Mouse (Mus musculus): ENCODE data around the gene Aldh1b1. TPM values are rescaled to one million over a fixed set of nuclear protein-coding genes. Genes with fewer than 3 reads are reported as not detected.

Aldh1b1 gene
- polyA plus RNA-seq, 1 experiment from 2014 or later = 33.1 TPM

- no peak overlapping the region for H3K4me2 ChIP-seq
- 8% methylated on average over 10 of the region's 10 CpGs for WGBS (ENCODE audit: insufficient replicate concordance)
- ATAC-seq (replicated peaks; ENCODE audit: insufficient number of reproducible peaks, low FRiP score, low TSS enrichment) = no peak
- H3K9me3 ChIP-seq (replicated peaks; ENCODE audit: control insufficient read depth, low read length) = no peaks in the 10 kb centered on the region
- peaks cover 46% of the 10 kb centered on the region for H3K4me1 ChIP-seq (ENCODE audit: control insufficient read depth, insufficient read depth, low read length)
- H3K4me3 ChIP-seq (ENCODE audit: low read depth, low read length) = no peak overlapping the region
- no peaks in the 10 kb centered on the region for H3K36me3 ChIP-seq (ENCODE audit: control insufficient read depth, insufficient read depth, low read length)
- no peak overlapping the region; the same call in 1 of the 2 replicates for H3K9ac ChIP-seq (ENCODE audit: low read depth, low read length)
- H3K27me3 ChIP-seq (ENCODE audit: control insufficient read depth, insufficient read depth, low read length) = peaks cover 12% of the 10 kb centered on the region
- H3K27ac ChIP-seq (ENCODE audit: low read depth, low read length) = no peak overlapping the region; the same call in 1 of the 2 replicates
Measured at GRCm38 (mm10) chr4:45769791-45770637, 28.8 kb upstream of the Aldh1b1 start.

- H3K9ac ChIP-seq (ENCODE audit: low read depth, low read length) = no peak overlapping the region; the same call in 1 of the 2 replicates
- no peaks in the 10 kb centered on the region for H3K9me3 ChIP-seq (replicated peaks; ENCODE audit: control insufficient read depth, low read length)
- H3K4me1 ChIP-seq (ENCODE audit: control insufficient read depth, insufficient read depth, low read length) = peaks cover 40% of the 10 kb centered on the region
- WGBS (ENCODE audit: insufficient replicate concordance) = 16% methylated on average over 4 of the region's 4 CpGs
- H3K4me3 ChIP-seq (ENCODE audit: low read depth, low read length) = no peak overlapping the region
- H3K27ac ChIP-seq (ENCODE audit: low read depth, low read length) = no peak overlapping the region
- peaks cover 12% of the 10 kb centered on the region for H3K27me3 ChIP-seq (ENCODE audit: control insufficient read depth, insufficient read depth, low read length)
- no peak overlapping the region for H3K4me2 ChIP-seq
- no peak for ATAC-seq (replicated peaks; ENCODE audit: insufficient number of reproducible peaks, low FRiP score, low TSS enrichment)
- no peaks in the 10 kb centered on the region for H3K36me3 ChIP-seq (ENCODE audit: control insufficient read depth, insufficient read depth, low read length)
Measured at GRCm38 (mm10) chr4:45770638-45771033, 28.2 kb upstream of the Aldh1b1 start.

- 24% methylated on average over 8 of the region's 8 CpGs for WGBS (ENCODE audit: insufficient replicate concordance)
- Histone ChIP-seq H3K9me3 (replicated peaks; ENCODE audit: control insufficient read depth, low read length) (no peaks in the 10 kb centered on the region), H3K4me1 (ENCODE audit: control insufficient read depth, insufficient read depth, low read length) (peaks cover 40% of the 10 kb centered on the region), H3K4me2 (no peak overlapping the region), H3K4me3 (ENCODE audit: low read depth, low read length) (no peak overlapping the region), H3K36me3 (ENCODE audit: control insufficient read depth, insufficient read depth, low read length) (no peaks in the 10 kb centered on the region), H3K27ac (ENCODE audit: low read depth, low read length) (no peak overlapping the region), H3K9ac (ENCODE audit: low read depth, low read length) (no peak overlapping the region), H3K27me3 (ENCODE audit: control insufficient read depth, insufficient read depth, low read length) (peaks cover 15% of the 10 kb centered on the region)
- ATAC-seq (replicated peaks; ENCODE audit: insufficient number of reproducible peaks, low FRiP score, low TSS enrichment) = no peak
Measured at GRCm38 (mm10) chr4:45771173-45771572, 27.6 kb upstream of the Aldh1b1 start.

- H3K27ac ChIP-seq (ENCODE audit: low read depth, low read length) = no peak overlapping the region
- H3K4me2 ChIP-seq = no peak overlapping the region
- WGBS (ENCODE audit: insufficient replicate concordance) = 6% methylated on average over 5 of the region's 5 CpGs
- H3K4me1 ChIP-seq (ENCODE audit: control insufficient read depth, insufficient read depth, low read length) = peaks cover 37% of the 10 kb centered on the region
- H3K9ac ChIP-seq (ENCODE audit: low read depth, low read length) = no peak overlapping the region
- H3K9me3 ChIP-seq (replicated peaks; ENCODE audit: control insufficient read depth, low read length) = no peaks in the 10 kb centered on the region
- ATAC-seq (replicated peaks; ENCODE audit: insufficient number of reproducible peaks, low FRiP score, low TSS enrichment) = no peak
- no peaks in the 10 kb centered on the region for H3K36me3 ChIP-seq (ENCODE audit: control insufficient read depth, insufficient read depth, low read length)
- no peak overlapping the region for H3K4me3 ChIP-seq (ENCODE audit: low read depth, low read length)
- peaks cover 15% of the 10 kb centered on the region for H3K27me3 ChIP-seq (ENCODE audit: control insufficient read depth, insufficient read depth, low read length)
Measured at GRCm38 (mm10) chr4:45771619-45772018, 27.2 kb upstream of the Aldh1b1 start.

- H3K9me3 ChIP-seq (replicated peaks; ENCODE audit: control insufficient read depth, low read length) = no peaks in the 10 kb centered on the region
- peaks cover 14% of the 10 kb centered on the region for H3K27me3 ChIP-seq (ENCODE audit: control insufficient read depth, insufficient read depth, low read length)
- H3K4me2 ChIP-seq = no peak overlapping the region
- peaks cover 6% of the 10 kb centered on the region; the same call in 1 of the 2 replicates for H3K4me1 ChIP-seq (ENCODE audit: control insufficient read depth, insufficient read depth, low read length)
- no peak overlapping the region for H3K9ac ChIP-seq (ENCODE audit: low read depth, low read length)
- ATAC-seq (replicated peaks; ENCODE audit: insufficient number of reproducible peaks, low FRiP score, low TSS enrichment) = no peak
- no peaks in the 10 kb centered on the region for H3K36me3 ChIP-seq (ENCODE audit: control insufficient read depth, insufficient read depth, low read length)
- H3K4me3 ChIP-seq (ENCODE audit: low read depth, low read length) = no peak overlapping the region
- 44% methylated on average over 1 of the region's 1 CpGs for WGBS (ENCODE audit: insufficient replicate concordance)
- no peak overlapping the region for H3K27ac ChIP-seq (ENCODE audit: low read depth, low read length)
Measured at GRCm38 (mm10) chr4:45783671-45784070, 15.2 kb upstream of the Aldh1b1 start.

- Histone ChIP-seq H3K4me1 (ENCODE audit: control insufficient read depth, insufficient read depth, low read length) (peaks cover 23% of the 10 kb centered on the region), H3K36me3 (ENCODE audit: control insufficient read depth, insufficient read depth, low read length) (no peaks in the 10 kb centered on the region), H3K4me2 (no peak overlapping the region), H3K27ac (ENCODE audit: low read depth, low read length) (no peak overlapping the region), H3K9ac (ENCODE audit: low read depth, low read length) (no peak overlapping the region), H3K4me3 (ENCODE audit: low read depth, low read length) (no peak overlapping the region), H3K9me3 (replicated peaks; ENCODE audit: control insufficient read depth, low read length) (no peaks in the 10 kb centered on the region), H3K27me3 (ENCODE audit: control insufficient read depth, insufficient read depth, low read length) (peaks cover 14% of the 10 kb centered on the region)
- 24% methylated on average over 2 of the region's 2 CpGs for WGBS (ENCODE audit: insufficient replicate concordance)
- no peak for ATAC-seq (replicated peaks; ENCODE audit: insufficient number of reproducible peaks, low FRiP score, low TSS enrichment)
Measured at GRCm38 (mm10) chr4:45785959-45786358, 12.9 kb upstream of the Aldh1b1 start.

GRCm38 (mm10) chr4:45786674-45787073 lies 12.1 kb upstream of the Aldh1b1 start:
- ATAC-seq (replicated peaks; ENCODE audit: insufficient number of reproducible peaks, low FRiP score, low TSS enrichment) = no peak
- H3K4me1 ChIP-seq (ENCODE audit: control insufficient read depth, insufficient read depth, low read length) = peaks cover 23% of the 10 kb centered on the region
- no peak overlapping the region for H3K9ac ChIP-seq (ENCODE audit: low read depth, low read length)

GRCm38 (mm10) chr4:45788446-45789081 lies 10.3 kb upstream of the Aldh1b1 start:
- Histone ChIP-seq H3K27me3 (ENCODE audit: control insufficient read depth, insufficient read depth, low read length) (peaks cover 14% of the 10 kb centered on the region), H3K36me3 (ENCODE audit: control insufficient read depth, insufficient read depth, low read length) (no peaks in the 10 kb centered on the region), H3K4me1 (ENCODE audit: control insufficient read depth, insufficient read depth, low read length) (peaks cover 23% of the 10 kb centered on the region), H3K4me3 (ENCODE audit: low read depth, low read length) (no peak overlapping the region), H3K4me2 (no peak overlapping the region), H3K27ac (ENCODE audit: low read depth, low read length) (peak overlapping the region; percentile 50; the same call in 1 of the 2 replicates), H3K9ac (ENCODE audit: low read depth, low read length) (no peak overlapping the region), H3K9me3 (replicated peaks; ENCODE audit: control insufficient read depth, low read length) (no peaks in the 10 kb centered on the region)
- WGBS (ENCODE audit: insufficient replicate concordance) = 67% methylated on average over 13 of the region's 13 CpGs
- ATAC-seq (replicated peaks; ENCODE audit: insufficient number of reproducible peaks, low FRiP score, low TSS enrichment) = no peak

More at GRCm38 (mm10) chr4:45786674-45787073, 12.1 kb upstream of the Aldh1b1 start:
- Histone ChIP-seq H3K27me3 (ENCODE audit: control insufficient read depth, insufficient read depth, low read length) (peaks cover 14% of the 10 kb centered on the region), H3K27ac (ENCODE audit: low read depth, low read length) (no peak overlapping the region), H3K36me3 (ENCODE audit: control insufficient read depth, insufficient read depth, low read length) (no peaks in the 10 kb centered on the region), H3K9me3 (replicated peaks; ENCODE audit: control insufficient read depth, low read length) (no peaks in the 10 kb centered on the region), H3K4me3 (ENCODE audit: low read depth, low read length) (no peak overlapping the region), H3K4me2 (no peak overlapping the region)
- 40% methylated on average over 4 of the region's 4 CpGs for WGBS (ENCODE audit: insufficient replicate concordance)

Measured in heart, embryonic 11.5 days (tissue).